Comparison of ENCODE assay signal across 1 mouse cellular context in genomic region chr11:33147572-33148337, GRCm38 (mm10).
TF ChIP-seq lines count a peak whose summit lies in the region.

No protein-coding gene starts in this region.

TF ChIP-seq in CH12.LX, 34 proteins besides CTCF, POLR2A, EP300 and RAD21:
- TF ChIP-seq MAZ (IDR thresholded peaks at IDR 0.05; ENCODE audit: low read depth, low read length) (0 out of 2 replicates have a peak, but pooled peaks have one; percentile 11), BHLHE40 (IDR thresholded peaks at IDR 0.05; ENCODE audit: low read depth, low read length) (peak; percentile 9; the same call in 1 of the 2 replicates), UBTF (IDR thresholded peaks at IDR 0.05; ENCODE audit: low read depth, low read length) (peak; percentile 71), TCF12 (IDR thresholded peaks at IDR 0.05; ENCODE audit: low read depth, low read length) (no peak)
